Mouse (Mus musculus) bone marrow macrophage, adult 2 months (primary cell): Measurements from ENCODE around the gene Mei1. TPM values are rescaled to one million over a fixed set of nuclear protein-coding genes. Genes with fewer than 3 reads are reported as not detected.
"Not testable (repeated sequence)": the region's sequence is repeated elsewhere in the genome, so short reads cannot be mapped to it uniquely, and the experiment has no call there.

ENCODE experiments used
- H3K27ac ChIP-seq: 2 replicates; pipeline ENCODE4 v1.5.1; 2012; ENCODE audit warnings: low read depth, low read length; ENCODE audit not compliant: insufficient read depth
- H3K4me1 ChIP-seq: 2 replicates; pipeline ENCODE4 v1.6.1; 2012; ENCODE audit warnings: low read length; ENCODE audit not compliant: control insufficient read depth, insufficient read depth
- H3K4me3 ChIP-seq: 2 replicates; pipeline ENCODE4 v1.5.1; 2012; ENCODE audit warnings: mild to moderate bottlenecking, low read length, moderate library complexity; ENCODE audit not compliant: insufficient read depth
- CTCF ChIP-seq: IDR thresholded peaks from 2 replicates; pipeline ENCODE4 v1.5.1; 2012; ENCODE audit warnings: low read depth, mild to moderate bottlenecking, low read length, moderate library complexity
- POLR2A ChIP-seq: IDR thresholded peaks from 2 replicates; pipeline ENCODE4 v1.6.1; 2012; ENCODE audit warnings: mild to moderate bottlenecking, low read depth, low read length, borderline replicate concordance
- polyA plus RNA-seq: library from polyadenylated mRNA; stranded (reverse); fragments of >200 nt; gene quantifications from 2 replicates; pipeline ENCODE4 v1.2.4, GENCODE M21; 2012; ENCODE audit not compliant: missing spikeins, insufficient read depth, insufficient read length

Mei1 gene
- polyA plus RNA-seq, 1 experiment = not detected

- TF ChIP-seq POLR2A (no peak), CTCF (no peak)
- Histone ChIP-seq H3K4me1 (no peaks in the 10 kb centered on the region), H3K27ac (no peak overlapping the region), H3K4me3 (no peak overlapping the region)
Observed at GRCm38 (mm10) chr15:82079883-82080282, 10.1 kb downstream of the Mei1 start.

- no peaks in the 10 kb centered on the region for H3K4me1 ChIP-seq
- no peak overlapping the region for H3K27ac ChIP-seq
- peak; percentile 54 for TF ChIP-seq CTCF
- no peak for TF ChIP-seq POLR2A
- H3K4me3 ChIP-seq = no peak overlapping the region
Observed at GRCm38 (mm10) chr15:82081161-82081560, 11.4 kb downstream of the Mei1 start.

GRCm38 (mm10) chr15:82085606-82086005 is 15.8 kb downstream of the Mei1 start:
- Histone ChIP-seq H3K27ac (no peak overlapping the region), H3K4me1 (no peaks in the 10 kb centered on the region)
- no peak for TF ChIP-seq POLR2A
- TF ChIP-seq CTCF = no peak

GRCm38 (mm10) chr15:82086131-82086530 is 16.3 kb downstream of the Mei1 start:
- H3K4me3 ChIP-seq = no peak overlapping the region
- H3K4me1 ChIP-seq = no peaks in the 10 kb centered on the region
- no peak overlapping the region for H3K27ac ChIP-seq
- TF ChIP-seq CTCF (no peak), POLR2A (no peak)

More at GRCm38 (mm10) chr15:82085606-82086005, 15.8 kb downstream of the Mei1 start:
- no peak overlapping the region for H3K4me3 ChIP-seq

GRCm38 (mm10) chr15:82087266-82087665 is 17.5 kb downstream of the Mei1 start:
- no peak overlapping the region for H3K4me3 ChIP-seq
- TF ChIP-seq CTCF = no peak
- no peak for TF ChIP-seq POLR2A
- no peak overlapping the region for H3K27ac ChIP-seq
- no peaks in the 10 kb centered on the region for H3K4me1 ChIP-seq

- TF ChIP-seq POLR2A = no peak
- no peak for TF ChIP-seq CTCF
- Histone ChIP-seq H3K4me3 (no peak overlapping the region), H3K4me1 (no peaks in the 10 kb centered on the region), H3K27ac (no peak overlapping the region)
Observed at GRCm38 (mm10) chr15:82091061-82091460, 21.3 kb downstream of the Mei1 start.

- Histone ChIP-seq H3K4me1 (no peaks in the 10 kb centered on the region), H3K4me3 (no peak overlapping the region), H3K27ac (no peak overlapping the region)
- no peak for TF ChIP-seq POLR2A
- peak; percentile 85; the same call in 1 of the 2 replicates for TF ChIP-seq CTCF
Observed at GRCm38 (mm10) chr15:82106953-82107555, 37.3 kb downstream of the Mei1 start.

GRCm38 (mm10) chr15:82120544-82120943 is 50.7 kb downstream of the Mei1 start:
- H3K27ac ChIP-seq = no peak overlapping the region
- no peak overlapping the region for H3K4me3 ChIP-seq
- H3K4me1 ChIP-seq = peaks cover 3% of the 10 kb centered on the region
- TF ChIP-seq POLR2A (no peak), CTCF (no peak)

- Histone ChIP-seq H3K27ac (peak overlapping the region; percentile 73), H3K4me1 (peaks cover 19% of the 10 kb centered on the region)
- H3K4me3 ChIP-seq = not testable (repeated sequence)
Observed at GRCm38 (mm10) chr15:82126690-82127089, 56.9 kb downstream of the Mei1 start.

- peaks cover 19% of the 10 kb centered on the region for H3K4me1 ChIP-seq
- H3K27ac ChIP-seq = peak within 1 kb of the TSS; percentile 73
- TF ChIP-seq POLR2A (no peak), CTCF (no peak)
- peak within 1 kb of the TSS; percentile 85 for H3K4me3 ChIP-seq
Observed at GRCm38 (mm10) chr15:82127426-82128374, 57.9 kb downstream of the Mei1 start, which contains the start of gene Ccdc134. Ccdc134 (plus strand) TSS chr15:82127922.
